Mouse (Mus musculus): ENCODE measurements around the gene Nudt8.

DNA sequence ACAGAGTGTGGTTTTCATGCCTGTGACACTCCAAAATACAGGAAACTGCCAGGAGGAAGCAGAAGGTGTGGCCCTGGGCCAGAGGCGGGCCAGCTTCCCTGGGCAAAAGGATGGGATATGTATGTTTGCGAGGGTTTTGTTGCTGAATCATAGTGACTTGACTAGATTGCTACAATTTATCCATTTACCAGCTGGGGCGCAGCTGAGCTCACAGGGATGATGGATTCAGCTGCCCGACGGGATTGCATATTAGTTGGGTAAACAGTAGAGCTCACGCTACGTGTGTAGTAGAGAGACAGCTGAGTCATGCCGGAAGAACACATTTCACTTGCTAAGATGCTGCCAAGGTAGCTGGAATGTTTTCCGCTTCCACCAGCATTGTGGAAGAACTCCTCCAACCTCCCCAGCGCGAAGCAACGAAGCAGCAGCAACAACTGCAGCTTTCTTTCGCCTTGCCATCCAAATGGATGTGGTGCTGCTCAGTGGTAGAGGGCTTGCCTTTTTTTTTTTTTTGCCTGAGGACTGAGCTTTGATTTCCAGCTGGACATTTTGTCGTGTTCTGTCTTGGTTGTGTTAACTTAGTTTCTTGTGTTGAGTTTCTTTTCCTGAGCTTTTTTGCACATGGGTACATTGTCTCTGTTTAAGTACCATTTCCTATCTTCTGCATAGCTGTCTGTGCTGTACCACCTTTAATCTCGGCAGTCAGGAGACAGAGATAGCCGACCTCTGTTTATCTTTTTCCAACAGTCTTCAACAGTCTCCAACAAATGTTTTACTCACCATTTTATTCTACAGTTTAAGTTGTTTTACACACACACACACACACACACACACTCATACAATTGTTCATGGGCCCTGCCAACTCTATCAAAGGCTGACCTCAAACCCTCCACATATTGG, 45.8 kb downstream of the Nudt8 start, which contains the start of gene Gstp2:
- TF ChIP-seq GATA1 (IDR thresholded peaks at IDR 0.05; ENCODE audit: low read length) = no peak
- no peak; the same call in 2 of the 3 replicates for TF ChIP-seq TAL1 (IDR thresholded peaks at IDR 0.05; ENCODE audit: low read length)
